Mouse (Mus musculus): Measurements from ENCODE around the gene Olfr353. TPM values are rescaled to one million over a fixed set of nuclear protein-coding genes. Genes with fewer than 3 reads are reported as not detected.

Gene Olfr353
- not detected for total RNA-seq (2023)

DNA sequence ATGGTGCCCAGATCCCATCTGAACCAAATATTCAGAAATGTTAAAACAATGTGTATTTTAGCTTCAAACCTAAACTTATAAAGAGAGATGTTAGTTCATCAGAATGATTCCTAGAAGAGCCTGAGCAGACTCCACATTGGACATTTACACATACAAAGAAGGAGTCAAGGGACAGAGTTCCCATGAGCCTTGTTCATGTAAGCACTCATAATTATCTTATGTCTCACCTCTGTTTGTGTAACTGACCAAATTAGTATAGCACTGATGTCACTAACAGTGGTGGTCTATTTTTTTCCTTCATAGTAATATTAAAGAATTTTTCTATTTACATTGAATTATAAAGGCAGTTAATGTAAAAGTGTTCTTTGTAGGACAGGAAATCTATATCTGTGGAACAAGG is at the start of gene Olfr353:
Gene Olfr353 (minus strand): TSS at position 101 of the 400 bp plus-strand sequence.

DNA sequence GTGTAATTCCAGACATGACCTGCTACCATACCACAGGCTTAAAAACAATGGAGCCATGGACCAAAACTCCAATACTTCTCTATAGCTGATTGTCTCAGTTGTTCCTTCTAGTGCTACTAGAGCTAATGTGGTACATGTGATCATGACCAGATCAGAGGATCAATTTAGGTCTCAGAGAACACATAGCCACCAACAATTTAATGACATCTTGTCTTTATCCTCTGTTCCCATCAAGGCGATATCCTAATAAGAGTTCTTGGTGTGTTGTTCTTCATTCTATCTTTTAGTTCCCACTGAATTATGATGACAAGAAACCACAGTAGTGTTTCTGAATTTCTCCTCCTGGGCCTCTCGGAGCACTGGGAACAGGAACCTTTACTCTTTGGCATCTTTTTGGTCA is 44.1 kb upstream of the Olfr353 start, which contains the start of gene Olfr356:
Gene Olfr356 (plus strand): TSS at position 301 of the 400 bp plus-strand sequence.

GRCm38 (mm10) chr2:36928797-36929196 is 36.1 kb upstream of the Olfr353 start, which contains the start of gene Olfr355:
Olfr355 (minus strand) TSS chr2:36928897.

GRCm38 (mm10) chr2:36905380-36905779 is 12.6 kb upstream of the Olfr353 start, which contains the start of gene Olfr354:
Olfr354 (plus strand) TSS chr2:36905680.

DNA sequence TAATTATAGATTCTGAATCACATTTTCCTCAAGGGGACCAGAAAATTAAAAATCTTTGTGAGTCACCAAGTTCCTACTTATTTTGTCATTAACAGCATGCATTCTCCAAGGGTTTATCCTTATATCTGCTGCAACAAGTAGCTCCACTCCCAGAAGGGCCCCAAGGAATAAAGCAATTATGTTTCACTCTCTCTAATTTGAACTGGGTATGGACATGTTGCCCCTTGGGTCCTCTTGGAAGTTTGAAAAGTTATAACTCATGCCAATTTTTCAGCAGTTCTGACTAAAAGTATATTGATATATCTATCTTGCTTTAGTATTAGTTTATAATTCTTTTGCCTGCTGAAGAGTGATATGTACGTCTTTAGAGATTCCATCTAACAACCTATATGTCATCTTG is 24.6 kb downstream of the Olfr353 start, which contains the start of gene Olfr352:
Gene Olfr352 (plus strand): TSS at position 301 of the 400 bp plus-strand sequence.

DNA sequence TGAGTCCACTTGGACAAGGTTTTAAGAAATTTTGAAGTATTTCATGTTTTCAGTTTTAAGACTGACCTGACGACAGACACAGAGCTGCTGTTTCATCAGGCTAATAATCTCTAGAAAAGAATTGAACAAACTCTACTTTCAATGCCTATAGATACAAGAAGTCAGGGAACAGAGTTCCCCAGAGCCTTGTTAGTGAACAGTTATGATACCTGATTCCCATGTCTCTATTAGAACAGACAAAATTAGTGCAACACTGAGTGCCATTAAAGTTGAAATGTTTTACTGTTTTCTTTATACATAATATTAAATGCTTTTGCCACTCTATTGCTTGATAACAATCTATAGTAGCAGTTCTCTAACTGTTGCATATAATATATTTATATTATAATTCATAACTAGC is 30.2 kb downstream of the Olfr353 start, which contains the start of gene Olfr351:
Gene Olfr351 (minus strand): TSS at position 101 of the 400 bp plus-strand sequence.

GRCm38 (mm10) chr2:36846010-36846409 is 46.7 kb downstream of the Olfr353 start, which contains the start of gene Olfr350:
Olfr350 (plus strand) TSS chr2:36846310.

Other genes with a start within 250 kb of the Olfr353 start
- gene Olfr346, start 207.1 kb downstream of the Olfr353 start, total RNA-seq (2023) = not detected
- gene Olfr347, start 161.0 kb downstream of the Olfr353 start, total RNA-seq (2023) = not detected
- gene Olfr348, start 108.7 kb downstream of the Olfr353 start, total RNA-seq (2023) = not detected
- gene Olfr50, start 102.4 kb downstream of the Olfr353 start, total RNA-seq (2023) = not detected
- gene Olfr3, start 75.9 kb downstream of the Olfr353 start, total RNA-seq (2023) = not detected
- not detected for gene Olfr350, start 46.6 kb downstream of the Olfr353 start, total RNA-seq (2023)
- gene Olfr351, start 30.3 kb downstream of the Olfr353 start, total RNA-seq (2023) = not detected
- not detected for gene Olfr352, start 24.5 kb downstream of the Olfr353 start, total RNA-seq (2023)
- gene Olfr354, start 12.7 kb upstream of the Olfr353 start, total RNA-seq (2023) = not detected
- gene Olfr355, start 36.0 kb upstream of the Olfr353 start, total RNA-seq (2023) = not detected
- gene Olfr356, start 44.2 kb upstream of the Olfr353 start, total RNA-seq (2023) = not detected
- gene Olfr357, start 100.9 kb upstream of the Olfr353 start, total RNA-seq (2023) = not detected
- gene Olfr358, start 116.4 kb upstream of the Olfr353 start, total RNA-seq (2023) = not detected
- gene Olfr360, start 172.8 kb upstream of the Olfr353 start, total RNA-seq (2023) = not detected
- not detected for gene Olfr361, start 196.4 kb upstream of the Olfr353 start, total RNA-seq (2023)
- not detected for gene Olfr362, start 225.0 kb upstream of the Olfr353 start, total RNA-seq (2023)
- gene Olfr364-ps1, start 246.4 kb upstream of the Olfr353 start, total RNA-seq (2023) = not detected

Data from B cell, adult 67 days (primary cell).